Mouse (Mus musculus): ENCODE measurements around the gene Tfr2. TPM values are rescaled to one million over a fixed set of nuclear protein-coding genes. Genes with fewer than 3 reads are reported as not detected.

Tfr2 gene
- total RNA-seq (2014; fragmentation: Nextera tagmentation) (166 and 215 TPM in 2 replicates), total RNA-seq (2017) (94.7 and 144 TPM in 2 replicates)

DNA sequence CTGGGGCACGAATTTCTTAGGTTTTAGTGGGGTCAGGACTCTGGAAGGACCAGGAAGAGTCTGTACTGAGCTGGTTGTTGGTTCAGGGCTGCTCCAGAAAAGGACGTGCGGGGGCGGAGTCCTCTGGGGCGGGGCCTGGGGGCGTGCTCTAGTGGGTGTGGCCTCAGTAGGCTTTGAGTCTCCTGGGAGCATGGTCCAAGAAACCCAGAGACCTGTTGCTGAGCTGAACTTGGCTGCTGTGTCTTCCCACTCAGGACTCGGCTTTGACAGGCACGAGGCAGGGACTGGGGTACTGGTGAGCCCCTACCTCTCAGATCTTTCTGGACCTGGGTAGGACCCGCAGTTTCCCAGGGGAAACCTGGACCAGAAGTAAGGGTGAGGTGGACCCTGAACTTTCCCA, at the start of gene Tfr2:
Tfr2 (plus strand) TSS at position 176 of the 400 bp plus-strand sequence.
- peak; percentile 76 for ATAC-seq (replicated peaks; ENCODE audit: low FRiP score, low TSS enrichment, poor library complexity, severe bottlenecking)

DNA sequence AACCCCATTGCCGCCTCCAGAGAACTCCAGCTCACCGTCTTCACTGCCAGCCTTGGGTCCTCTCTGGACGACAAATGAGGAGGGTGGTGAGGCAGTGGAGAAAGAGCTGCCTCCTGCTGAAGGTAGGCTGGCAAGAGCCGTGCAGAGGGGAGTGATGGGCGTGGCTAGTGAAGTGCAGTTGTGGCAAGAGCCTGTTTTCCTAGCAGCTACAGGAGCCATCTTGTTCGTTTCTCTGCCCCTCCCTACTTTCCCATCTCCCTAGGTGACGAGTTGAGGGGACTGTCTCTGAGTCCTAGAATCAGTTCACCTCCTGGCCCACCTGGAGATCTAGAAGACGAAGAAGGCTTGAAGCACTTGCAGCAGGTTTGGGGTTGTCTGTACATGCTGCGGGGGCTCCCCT, 47.8 kb upstream of the Tfr2 start:
- ATAC-seq (replicated peaks; ENCODE audit: low FRiP score, low TSS enrichment, poor library complexity, severe bottlenecking), result no peak

GRCm38 (mm10) chr5:137522711-137523110, 46.9 kb upstream of the Tfr2 start:
- ATAC-seq (replicated peaks; ENCODE audit: low FRiP score, low TSS enrichment, poor library complexity, severe bottlenecking), result no peak

- no peak for ATAC-seq (replicated peaks; ENCODE audit: low FRiP score, low TSS enrichment, poor library complexity, severe bottlenecking)
Measured at GRCm38 (mm10) chr5:137523396-137524250, 46.0 kb upstream of the Tfr2 start.

DNA sequence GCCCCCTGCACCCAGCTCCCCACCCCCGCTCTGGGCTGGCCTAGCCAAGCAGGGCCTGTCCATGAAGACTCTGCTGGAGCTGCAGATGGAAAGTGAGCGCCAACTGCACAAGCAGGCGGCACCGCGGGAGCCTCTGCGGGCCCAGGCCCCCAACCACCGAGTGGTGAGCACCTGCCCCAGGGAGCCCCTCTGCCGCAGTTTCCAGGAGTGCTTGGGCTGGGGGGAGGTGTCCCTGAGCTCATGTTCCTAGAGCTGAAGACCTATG, 45.5 kb upstream of the Tfr2 start:
- no peak for ATAC-seq (replicated peaks; ENCODE audit: low FRiP score, low TSS enrichment, poor library complexity, severe bottlenecking)

- ATAC-seq (replicated peaks; ENCODE audit: low FRiP score, low TSS enrichment, poor library complexity, severe bottlenecking), result no peak
Measured at GRCm38 (mm10) chr5:137524671-137525070, 45.0 kb upstream of the Tfr2 start.

- ATAC-seq (replicated peaks; ENCODE audit: low FRiP score, low TSS enrichment, poor library complexity, severe bottlenecking), result no peak
Measured at GRCm38 (mm10) chr5:137525511-137525910, 44.1 kb upstream of the Tfr2 start.

DNA sequence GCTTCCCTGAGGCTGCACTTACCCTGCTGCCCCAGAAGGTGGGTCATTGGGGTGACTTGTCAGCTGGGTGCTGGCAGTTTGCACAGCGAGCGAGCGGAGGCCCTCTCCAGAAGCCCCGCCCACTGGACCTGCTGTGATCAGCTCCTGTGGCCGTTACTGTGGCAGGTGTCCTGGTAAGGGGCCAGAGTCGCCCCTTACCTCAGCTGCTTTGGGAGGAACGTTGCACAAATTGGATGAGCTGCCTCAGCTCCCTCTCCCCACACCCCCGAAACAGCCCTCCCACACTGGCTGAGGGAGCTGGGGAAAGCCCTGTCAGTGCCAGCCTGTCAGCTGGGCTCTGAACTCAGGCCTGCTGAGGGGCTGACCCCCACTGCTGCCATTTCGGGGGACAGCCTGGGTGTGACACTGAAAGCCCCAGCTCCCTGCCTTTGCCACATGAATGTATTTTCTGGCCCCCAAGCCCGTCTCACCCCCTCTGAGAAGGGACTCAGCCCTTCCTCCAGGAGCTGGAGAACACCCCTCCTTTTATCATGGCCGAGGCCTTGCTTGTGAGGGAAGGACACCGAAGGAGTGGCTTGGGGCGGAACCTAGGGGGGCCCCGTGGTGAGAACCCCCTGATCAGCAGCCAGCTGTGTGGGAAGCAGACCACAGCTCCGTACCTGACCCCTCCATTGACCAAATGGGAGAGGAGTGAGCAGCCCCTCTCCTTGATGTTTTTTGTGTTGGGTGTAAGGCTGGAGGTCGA, 43.3 kb upstream of the Tfr2 start:
- peak; percentile 57 for ATAC-seq (replicated peaks; ENCODE audit: low FRiP score, low TSS enrichment, poor library complexity, severe bottlenecking)

DNA sequence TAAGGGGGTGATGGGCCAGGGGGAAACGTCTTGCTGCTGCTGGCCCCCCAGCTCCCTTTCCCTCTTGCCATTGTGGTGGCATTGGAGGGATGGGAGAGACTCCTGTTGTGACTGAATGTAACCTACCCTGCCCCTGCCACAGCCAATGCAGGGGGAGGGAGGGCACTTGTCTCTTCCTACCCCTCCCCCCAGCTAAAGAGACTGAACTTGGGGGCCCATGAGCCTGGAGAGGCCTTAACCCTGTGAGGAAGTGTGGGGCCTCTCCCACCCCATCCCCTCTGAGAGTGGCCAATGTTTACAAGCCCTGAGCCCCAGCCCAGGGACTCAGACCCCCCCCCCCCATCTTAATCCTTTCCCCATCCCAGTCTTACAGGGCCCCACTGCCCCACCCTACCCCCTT, 42.2 kb upstream of the Tfr2 start:
- ATAC-seq (replicated peaks; ENCODE audit: low FRiP score, low TSS enrichment, poor library complexity, severe bottlenecking), result no peak

GRCm38 (mm10) chr5:137528247-137528968, 41.2 kb upstream of the Tfr2 start:
- no peak for ATAC-seq (replicated peaks; ENCODE audit: low FRiP score, low TSS enrichment, poor library complexity, severe bottlenecking)

DNA sequence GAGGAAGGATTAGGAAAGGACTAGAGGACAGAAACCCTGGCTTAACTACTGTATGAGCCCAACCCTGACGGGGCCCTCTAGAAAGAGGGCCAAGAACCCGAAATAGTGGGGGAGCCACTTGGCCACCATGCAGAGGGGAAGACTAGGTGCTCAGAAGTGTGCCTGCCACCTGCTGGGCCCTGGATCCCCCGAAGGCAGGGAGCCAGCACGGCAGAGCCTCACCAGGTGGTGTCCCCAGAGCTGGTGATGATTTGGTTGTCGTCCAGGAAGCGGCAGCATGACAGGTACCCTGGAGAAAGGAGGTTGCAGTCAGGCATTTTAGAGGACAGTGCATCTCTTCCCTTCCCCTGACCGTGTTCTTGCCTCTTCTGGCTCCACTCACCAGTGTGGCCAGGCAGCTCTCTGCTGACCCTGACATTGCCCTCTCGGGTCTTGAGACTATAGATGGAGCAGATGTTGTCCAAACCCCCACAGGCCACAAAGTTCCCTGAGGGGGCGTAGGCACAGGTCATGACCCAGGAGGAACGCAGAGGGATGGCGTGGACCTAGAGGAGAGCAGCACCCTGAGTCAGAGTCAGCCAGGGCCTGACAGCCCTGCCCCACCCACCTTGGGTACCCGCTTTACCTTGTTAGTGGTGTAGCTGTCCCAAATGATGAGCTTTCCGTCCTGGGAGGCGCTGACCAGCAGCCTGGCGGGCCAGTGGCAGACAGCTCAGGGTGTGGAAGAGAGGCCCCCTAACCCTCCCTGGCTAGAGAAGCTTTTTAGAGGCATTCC, 40.2 kb upstream of the Tfr2 start:
- ATAC-seq (replicated peaks; ENCODE audit: low FRiP score, low TSS enrichment, poor library complexity, severe bottlenecking), result no peak

GRCm38 (mm10) chr5:137530075-137530474, 39.6 kb upstream of the Tfr2 start:
- no peak for ATAC-seq (replicated peaks; ENCODE audit: low FRiP score, low TSS enrichment, poor library complexity, severe bottlenecking)

DNA sequence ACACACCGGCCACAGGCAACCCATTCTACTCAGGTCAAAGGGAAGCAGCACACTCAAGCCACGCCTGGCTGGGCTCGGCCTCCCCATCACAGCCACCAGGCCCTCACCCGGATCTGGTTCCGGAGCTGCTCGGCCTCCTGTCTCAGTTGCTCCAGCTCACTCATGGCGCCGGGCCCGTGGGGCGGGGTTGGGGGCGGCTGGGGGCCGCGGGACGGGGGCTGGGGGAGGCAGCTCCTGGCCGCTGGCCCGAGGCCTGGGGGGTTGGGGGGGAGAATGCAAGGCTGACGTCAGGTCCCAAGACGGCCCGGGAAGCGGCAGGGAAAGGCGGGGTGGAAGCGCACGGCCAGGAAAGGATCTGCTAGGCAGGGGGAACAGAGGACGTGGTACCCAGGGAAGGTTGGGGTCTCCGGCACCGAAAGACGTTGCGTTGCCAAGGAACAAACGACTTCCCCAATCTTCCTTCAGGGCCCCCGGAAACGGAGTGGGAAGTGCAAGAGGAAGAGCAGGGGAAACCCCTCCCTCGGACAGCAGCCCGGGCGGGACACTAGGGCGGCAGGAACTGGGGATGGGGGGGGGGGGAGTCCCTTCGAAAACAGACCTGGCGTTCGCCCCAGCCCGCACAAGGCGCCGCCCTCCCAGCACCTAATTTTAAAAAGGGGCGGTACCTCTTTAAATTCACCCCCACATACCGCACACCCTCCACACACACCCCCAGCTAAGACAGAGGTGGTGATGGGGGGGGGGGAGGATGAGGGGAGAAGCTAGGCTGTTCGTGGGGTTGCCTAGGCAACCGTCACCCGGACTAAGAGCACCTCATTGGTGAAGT, 38.8 kb upstream of the Tfr2 start:
- no peak for ATAC-seq (replicated peaks; ENCODE audit: low FRiP score, low TSS enrichment, poor library complexity, severe bottlenecking)

GRCm38 (mm10) chr5:137531414-137532130, 38.1 kb upstream of the Tfr2 start:
- 0 out of 2 replicates have a peak, but pooled peaks have one; percentile 8 for ATAC-seq (replicated peaks; ENCODE audit: low FRiP score, low TSS enrichment, poor library complexity, severe bottlenecking)

DNA sequence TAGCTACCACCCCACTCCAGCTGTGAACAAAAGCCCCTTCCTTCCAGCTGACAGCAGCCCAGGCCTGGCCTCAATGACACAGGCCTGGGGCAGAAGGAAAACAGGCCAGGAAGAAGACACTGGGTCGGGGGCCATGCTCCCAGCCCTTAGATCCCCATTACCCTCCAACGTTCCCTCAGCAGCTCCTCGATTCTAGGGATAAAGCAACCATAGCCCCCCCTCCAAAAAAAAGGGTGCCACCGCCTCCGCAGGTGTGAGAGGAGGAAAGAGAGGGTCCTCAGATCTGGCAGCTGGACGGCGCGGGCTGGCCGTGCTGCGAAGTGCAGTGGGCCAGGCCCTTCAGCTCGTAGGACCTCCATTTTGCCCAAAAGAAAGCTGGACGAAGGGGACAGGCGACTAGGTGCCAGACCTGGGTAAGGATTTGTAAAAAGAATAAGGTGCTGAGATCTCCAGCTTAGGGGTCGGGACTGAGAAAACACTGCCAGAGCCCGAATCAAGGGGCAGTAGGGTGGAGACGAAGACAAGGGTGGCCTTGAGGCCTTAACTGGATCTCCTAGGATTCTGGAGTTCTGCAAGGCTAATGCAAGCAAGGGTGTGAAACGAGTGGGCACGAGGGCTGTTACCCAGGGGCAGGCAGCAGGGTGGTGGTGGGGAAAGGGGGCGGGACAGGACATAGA, 37.4 kb upstream of the Tfr2 start:
- ATAC-seq (replicated peaks; ENCODE audit: low FRiP score, low TSS enrichment, poor library complexity, severe bottlenecking), result no peak

DNA sequence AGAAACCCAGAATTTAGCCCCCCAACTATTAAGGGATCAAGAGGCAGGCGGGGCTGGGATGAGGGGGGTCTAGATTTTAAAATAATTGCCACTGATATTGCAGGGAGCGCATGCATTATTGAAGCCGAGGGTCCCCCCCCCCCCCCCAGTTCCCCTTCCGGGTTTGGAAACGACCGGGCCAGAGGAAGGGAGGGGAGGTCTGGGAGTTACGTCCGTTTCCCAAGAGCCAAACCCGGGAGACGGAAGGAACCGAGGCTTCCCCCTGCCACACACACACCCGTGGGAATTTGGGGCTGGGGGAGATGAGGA, 36.9 kb upstream of the Tfr2 start:
- ATAC-seq (replicated peaks; ENCODE audit: low FRiP score, low TSS enrichment, poor library complexity, severe bottlenecking), result peak; percentile 6; the same call in 1 of the 2 replicates

- ATAC-seq (replicated peaks; ENCODE audit: low FRiP score, low TSS enrichment, poor library complexity, severe bottlenecking), result peak; percentile 74
Measured at GRCm38 (mm10) chr5:137533117-137533827, 36.4 kb upstream of the Tfr2 start, which contains the start of the genes Epo and Gnb2. TSS of gene Epo (minus strand) at chr5:137533242. TSS of gene Gnb2 (minus strand) at chr5:137533510.
